Mouse (Mus musculus): ENCODE data around the gene Pcp4l1.

DNA sequence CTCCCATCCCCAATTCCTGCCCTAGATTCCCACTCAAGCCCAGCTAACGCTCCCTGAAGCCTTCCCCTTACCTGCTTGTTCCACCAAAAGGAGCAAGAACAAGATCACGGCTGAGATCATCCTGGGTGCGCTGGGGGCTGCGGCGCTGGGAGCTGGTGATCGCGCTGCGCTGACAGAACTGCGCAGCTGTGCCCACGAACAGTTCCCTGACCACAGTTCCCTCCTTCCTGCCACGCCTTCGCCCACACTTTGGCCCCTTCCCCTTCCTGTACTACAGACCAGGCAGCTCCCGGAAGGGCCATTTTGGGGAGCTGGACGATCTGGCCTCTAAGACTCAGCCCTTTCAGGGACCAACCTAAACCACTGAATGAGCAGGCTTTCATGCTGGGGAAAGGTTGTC lies 38.1 kb upstream of the Pcp4l1 start, which contains the start of gene Fcer1g:
- TF ChIP-seq CTCF (conservative IDR thresholded peaks at IDR 0.05; ENCODE audit: low read length) (no peak), POU5F1 (IDR thresholded peaks at IDR 0.05; ENCODE audit: borderline replicate concordance, low read length) (no peak), NANOG (IDR thresholded peaks at IDR 0.05; ENCODE audit: borderline replicate concordance, low read length) (no peak)
